Mouse (Mus musculus): ENCODE measurements at regions not wholly inside any gene's neighbourhood (a gene's known extent, or its start where the extent isn't known, plus 50 kb on each side); places are given as distances from the start of the nearest gene placed in this dataset.
"Not testable (repeated sequence)": the region's sequence is repeated elsewhere in the genome, so short reads cannot be mapped to it uniquely, and the experiment has no call there.

DNA sequence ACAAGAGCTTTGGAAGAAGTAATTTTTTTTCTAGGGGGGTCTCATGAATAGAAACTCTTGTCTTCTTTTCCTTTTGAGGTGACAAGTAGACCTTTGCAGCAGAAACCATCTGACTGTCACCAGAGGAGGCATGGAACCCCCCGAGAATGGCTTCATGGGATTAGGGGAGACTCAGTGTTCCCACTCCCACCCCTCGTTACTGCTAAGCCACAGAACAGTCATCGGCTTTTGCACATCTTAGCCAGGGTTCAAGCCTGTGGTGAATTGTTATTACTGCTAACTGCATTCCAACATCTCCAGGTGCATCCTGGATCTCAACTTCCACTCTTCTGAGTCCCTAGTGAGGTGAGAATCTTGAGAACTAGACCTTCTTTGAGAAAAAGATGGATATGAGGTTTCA, 180.9 kb downstream of the Enc1 start:
- DNase-seq (ENCODE audit: low spot score) = no peak

DNA sequence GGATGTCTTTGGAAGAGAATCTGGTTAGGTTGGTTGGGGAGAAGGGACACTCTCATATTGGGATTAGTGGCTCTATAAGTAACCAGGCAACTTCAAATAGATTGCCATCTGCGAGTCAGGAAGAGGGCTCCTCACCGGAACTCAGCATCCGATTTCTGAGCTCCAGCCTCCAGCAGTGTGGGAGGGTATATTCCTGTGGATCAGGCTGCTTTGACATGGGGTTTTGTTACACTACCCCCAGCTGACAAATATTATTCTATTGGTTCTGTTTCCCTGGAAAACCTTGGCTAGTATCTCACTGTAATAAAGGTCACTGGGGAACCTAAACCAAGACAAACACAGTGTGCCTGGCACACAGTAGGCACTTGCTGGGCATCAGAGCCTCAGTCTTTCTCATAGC, 179.9 kb downstream of the Enc1 start:
- no peak for DNase-seq (ENCODE audit: low spot score)

DNA sequence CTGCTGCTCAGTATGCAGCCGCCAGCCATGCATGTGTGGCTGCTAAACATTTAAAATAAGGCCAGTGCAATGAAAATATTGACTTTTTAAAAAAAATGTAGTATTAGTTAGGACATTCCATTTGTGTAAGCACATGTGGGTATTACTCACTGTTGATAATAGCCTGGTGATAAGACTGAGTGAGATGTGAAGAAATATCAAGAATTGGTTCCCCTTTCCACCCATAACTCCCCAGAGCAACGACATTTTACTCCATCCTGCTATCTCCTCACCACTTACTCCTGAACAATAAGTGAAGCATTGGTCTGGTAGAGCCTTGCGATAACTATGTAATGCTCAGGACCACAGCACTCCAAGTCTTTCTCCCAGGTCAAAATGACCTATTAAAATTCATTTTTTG, 178.2 kb downstream of the Enc1 start:
- DNase-seq (ENCODE audit: low spot score) = no peak

GRCm38 (mm10) chr13:97418681-97419080, 177.8 kb downstream of the Enc1 start:
- no peak for DNase-seq (ENCODE audit: low spot score)

DNA sequence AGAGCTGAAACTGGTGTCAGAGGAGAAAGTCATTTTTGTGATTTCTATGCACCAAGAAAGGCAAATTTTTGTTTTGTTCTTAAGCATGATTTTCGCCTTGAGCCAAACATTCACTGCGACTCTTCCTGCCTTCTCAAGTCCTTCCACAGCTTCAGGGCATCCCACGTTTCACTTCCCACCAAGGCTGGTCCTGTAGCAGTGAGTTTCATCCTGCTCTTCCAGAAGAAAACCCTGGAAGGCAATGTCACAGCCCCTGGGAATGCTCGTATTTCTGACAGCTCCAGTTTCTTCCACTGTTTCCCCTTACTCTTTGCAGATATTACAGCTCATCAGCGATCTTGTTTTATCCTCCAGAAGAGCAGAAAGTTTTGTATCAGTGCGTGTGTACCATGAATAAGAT, 177.2 kb downstream of the Enc1 start:
- no peak for DNase-seq (ENCODE audit: low spot score)

DNA sequence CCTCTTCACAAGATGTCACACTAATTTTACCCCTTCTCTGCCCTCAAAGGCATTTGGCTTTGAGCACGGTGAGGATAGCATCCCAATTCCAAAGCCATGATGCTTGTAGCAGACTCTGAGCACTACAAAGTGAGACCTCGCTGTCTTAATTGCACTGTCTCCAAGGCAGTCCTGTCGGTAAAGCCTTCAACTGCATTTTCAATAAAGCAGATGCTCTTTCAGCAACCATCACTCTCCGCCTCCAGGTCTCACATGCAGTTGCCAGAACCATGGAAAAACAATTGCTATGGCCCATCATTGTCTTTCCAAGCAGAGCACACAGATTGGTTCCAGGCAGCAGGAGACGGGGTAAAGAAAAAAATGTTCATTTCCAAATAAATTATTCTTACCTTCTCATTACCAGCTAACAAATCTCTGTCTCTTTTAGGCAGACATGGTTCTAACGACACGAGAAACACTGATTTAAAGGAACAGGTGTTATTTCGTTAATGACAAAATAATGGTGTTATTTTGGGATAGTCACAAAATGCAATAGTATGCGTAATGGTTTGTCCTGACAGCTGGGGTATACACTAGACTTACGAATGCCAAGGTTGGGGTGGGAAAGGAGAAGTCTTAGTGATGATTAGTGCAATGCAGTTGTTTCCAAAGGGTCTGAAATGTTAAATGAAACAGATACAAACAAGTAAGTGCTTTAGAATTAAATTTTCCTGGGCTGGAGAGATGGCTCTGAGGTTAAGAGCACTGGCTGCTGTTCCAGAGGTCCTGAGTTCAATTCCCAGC, 175.2 kb downstream of the Enc1 start:
- no peak for DNase-seq (ENCODE audit: low spot score)

- no peak for DNase-seq (ENCODE audit: low spot score)
Measured at GRCm38 (mm10) chr13:97415381-97415780, 174.5 kb downstream of the Enc1 start.

DNA sequence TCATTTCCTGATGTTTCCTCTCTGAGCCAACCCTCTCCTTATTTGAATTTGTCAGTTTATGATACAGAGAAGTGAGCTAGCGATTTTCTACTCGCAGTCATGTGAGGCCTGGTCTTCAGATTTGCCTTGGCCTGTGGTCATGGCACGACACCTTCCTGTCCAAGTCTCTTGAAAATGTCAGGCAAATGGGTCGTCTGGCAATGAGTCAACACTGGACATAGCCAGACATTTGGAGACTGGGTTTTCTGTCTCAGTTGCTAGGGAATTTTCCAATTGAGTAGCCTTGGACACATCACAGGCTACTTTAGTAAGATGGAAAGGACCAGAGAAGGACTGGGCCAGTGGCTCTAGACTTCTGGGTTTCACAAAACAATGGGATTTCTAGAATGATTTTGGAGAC, 171.2 kb downstream of the Enc1 start:
- no peak for DNase-seq (ENCODE audit: low spot score)

DNA sequence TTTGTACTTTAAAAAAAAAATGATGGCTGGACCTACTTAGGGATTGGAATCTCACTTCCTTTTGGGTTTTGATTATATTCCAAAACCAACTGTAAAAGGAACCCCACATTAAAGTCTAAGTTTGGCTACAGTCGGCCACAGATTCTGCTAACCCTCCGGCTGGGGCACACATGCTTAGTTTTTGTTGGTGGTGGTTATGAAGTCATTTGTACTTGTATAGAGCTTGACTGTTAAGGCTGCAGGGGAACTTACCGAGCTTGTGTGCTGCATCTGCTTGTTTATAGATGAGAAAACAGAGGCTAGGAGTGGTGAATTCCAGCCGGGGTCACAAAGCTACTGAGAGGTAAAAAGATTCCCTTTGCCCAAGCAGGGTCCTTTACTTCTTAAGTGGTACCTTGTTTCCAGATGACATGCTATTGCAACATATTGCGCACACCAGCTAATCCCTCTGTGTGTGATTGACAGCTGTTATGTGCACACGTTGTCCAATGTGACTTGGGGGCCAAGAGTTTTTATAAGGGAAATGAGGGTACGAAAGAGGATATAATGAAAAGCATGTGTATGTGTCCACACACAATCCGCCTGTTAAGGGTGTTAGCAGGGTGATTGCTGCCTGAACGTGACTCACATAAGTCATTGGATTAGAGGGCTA, 169.8 kb downstream of the Enc1 start:
- no peak for DNase-seq (ENCODE audit: low spot score)

GRCm38 (mm10) chr13:97409891-97410525, 169.1 kb downstream of the Enc1 start:
- no peak for DNase-seq (ENCODE audit: low spot score)

- no peak for DNase-seq (ENCODE audit: low spot score)
Measured at GRCm38 (mm10) chr13:97409291-97409780, 168.4 kb downstream of the Enc1 start.

- no peak for DNase-seq (ENCODE audit: low spot score)
Measured at GRCm38 (mm10) chr13:97408414-97409290, 167.7 kb downstream of the Enc1 start.

DNA sequence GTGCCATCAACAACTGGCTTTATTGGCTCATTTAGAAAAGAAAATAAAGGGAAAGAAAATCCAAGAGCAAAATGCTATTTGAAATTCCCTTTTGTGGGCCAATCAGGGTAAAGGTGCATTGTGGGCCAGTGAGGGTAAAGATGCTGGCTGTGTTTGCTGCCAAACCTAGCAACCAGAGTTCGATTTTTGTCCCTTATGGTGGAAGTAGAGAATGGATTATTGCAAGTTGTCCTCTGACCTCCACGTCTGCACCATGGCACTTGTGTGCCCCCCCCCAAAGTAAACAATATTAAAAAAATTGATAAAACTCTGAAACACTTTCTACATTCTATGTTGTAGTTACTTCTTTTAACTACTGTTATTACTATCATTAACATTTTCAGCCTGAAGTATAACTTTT, 166.9 kb downstream of the Enc1 start:
- no peak for DNase-seq (ENCODE audit: low spot score)

- no peak for DNase-seq (ENCODE audit: low spot score)
Measured at GRCm38 (mm10) chr13:97406678-97407077, 165.8 kb downstream of the Enc1 start.

DNA sequence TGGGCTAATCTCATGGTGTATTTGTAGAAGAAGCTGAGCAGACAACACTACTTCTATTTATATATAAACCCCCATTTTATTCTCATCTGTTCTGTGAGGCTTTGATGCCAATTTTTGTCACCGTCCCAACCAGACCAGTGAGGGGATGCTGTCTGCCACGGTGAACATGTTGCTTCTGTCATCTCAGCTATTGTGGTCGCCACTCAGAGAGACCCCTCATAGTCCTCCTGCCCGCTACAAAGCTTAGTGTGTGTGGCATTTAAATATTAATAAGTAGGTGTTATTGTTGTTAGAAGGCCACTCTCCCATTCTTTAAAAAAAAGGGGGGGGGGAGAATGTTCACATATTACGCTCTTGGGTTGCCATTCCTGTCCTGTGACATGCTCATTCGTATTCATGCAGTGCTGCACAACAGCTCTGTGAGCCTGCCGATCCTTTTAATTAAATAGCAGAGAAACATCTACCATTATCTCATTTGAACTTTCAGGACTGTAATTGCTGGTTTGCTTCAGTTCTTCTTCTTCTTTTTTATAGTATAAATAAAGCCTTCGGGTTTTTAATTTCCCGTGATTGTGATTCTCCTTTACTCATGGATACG, 161.4 kb downstream of the Enc1 start:
- DNase-seq (ENCODE audit: low spot score) = no peak

DNA sequence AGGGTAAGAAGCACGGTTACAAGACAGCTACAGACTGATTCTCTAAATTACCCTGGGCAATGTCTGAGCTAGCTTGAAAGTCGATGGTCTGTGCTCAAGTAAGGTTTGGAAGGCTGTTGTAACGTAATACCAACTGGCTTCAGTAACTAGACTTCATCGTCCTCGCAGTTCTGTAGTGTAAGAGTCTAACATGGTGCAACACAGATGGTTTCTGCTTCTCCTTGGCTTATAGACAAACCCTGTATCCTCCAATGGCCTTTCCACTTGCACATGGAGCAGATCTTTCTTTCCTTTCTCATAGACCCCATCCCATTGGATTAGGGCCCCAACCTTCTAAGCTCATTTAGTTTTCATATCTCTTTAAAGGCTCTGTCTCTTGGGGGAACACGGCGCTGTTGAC, 160.7 kb downstream of the Enc1 start:
- no peak for DNase-seq (ENCODE audit: low spot score)

DNA sequence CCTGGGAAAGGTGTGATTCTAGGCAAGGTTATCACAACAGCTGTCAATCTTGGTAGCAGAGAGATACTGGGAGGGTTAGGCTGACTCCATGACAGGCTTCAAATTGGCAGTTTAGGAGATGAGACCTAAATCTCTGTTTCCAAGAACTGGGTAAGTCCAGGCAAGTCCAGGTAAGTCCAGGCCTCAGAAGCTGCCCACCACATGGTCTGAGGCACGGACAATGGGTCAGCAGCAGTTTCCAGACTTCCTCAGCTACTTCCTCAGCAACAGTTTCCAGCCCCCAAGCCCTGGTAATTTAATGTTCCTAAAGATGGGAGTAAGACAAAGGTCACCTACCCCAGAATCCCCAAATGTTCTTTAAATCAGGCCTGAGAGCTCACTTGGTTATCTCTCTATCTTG, 157.1 kb downstream of the Enc1 start:
- DNase-seq (ENCODE audit: low spot score) = no peak

- no peak for DNase-seq (ENCODE audit: low spot score)
Measured at GRCm38 (mm10) chr13:97396899-97397640, 156.2 kb downstream of the Enc1 start.

- DNase-seq (ENCODE audit: low spot score) = not testable (repeated sequence)
Measured at GRCm38 (mm10) chr13:97396286-97396685, 155.4 kb downstream of the Enc1 start.

DNA sequence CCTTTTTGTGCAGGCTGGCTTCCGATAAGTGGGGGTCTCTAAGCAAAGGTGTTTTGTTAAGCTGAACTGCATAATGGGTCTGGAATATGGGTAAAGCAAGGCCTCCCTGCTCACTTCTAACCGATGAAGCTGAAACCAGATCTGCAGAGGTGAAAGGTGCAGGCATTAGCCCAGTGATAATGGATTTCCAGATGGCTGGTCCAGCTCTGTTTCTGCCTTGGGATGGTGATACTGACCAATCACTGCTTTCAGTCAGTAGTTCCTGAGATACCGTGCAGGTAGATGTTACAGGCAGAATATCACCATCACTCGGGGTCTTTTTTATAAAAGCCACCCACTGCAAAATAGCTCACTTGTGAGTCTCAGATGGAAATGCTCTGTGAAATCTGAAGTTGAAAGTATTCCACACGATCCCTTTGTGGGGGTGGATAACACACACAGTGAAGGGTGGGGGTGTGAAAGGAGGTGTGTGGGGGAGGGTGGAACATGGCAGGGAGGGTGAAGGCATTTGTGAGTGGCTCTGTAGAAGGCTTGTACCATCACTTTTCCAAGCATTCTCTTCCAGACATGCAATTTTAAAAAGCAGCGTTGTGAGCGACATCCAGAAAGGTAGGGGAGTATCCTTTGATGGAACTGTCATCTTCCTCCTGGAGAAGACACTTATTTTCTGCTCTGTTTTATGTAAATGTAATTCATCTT, 154.0 kb downstream of the Enc1 start:
- DNase-seq (ENCODE audit: low spot score) = no peak

Measured in yolk sac, embryonic 10.5 days (tissue).